Mouse (Mus musculus): ENCODE measurements around the gene Dnajc13. TPM values are rescaled to one million over a fixed set of nuclear protein-coding genes. Genes with fewer than 3 reads are reported as not detected.
A peak's percentile ranks its signal among the peaks of the same experiment; 100 is the strongest.

The Dnajc13 gene
- polyA plus RNA-seq, 1 experiment from 2014 or later = 10.6 TPM

GRCm38 (mm10) chr9:104148969-104149368 is 113.8 kb downstream of the Dnajc13 start:
- Histone ChIP-seq H3K9ac (replicated peaks; ENCODE audit: low read depth) (no peak overlapping the region), H3K4me1 (ENCODE audit: insufficient read depth, low read depth, low read length) (no peaks in the 10 kb centered on the region), H3K36me3 (ENCODE audit: insufficient read depth, low read length) (peaks cover 20% of the 10 kb centered on the region; the same call in 1 of the 2 replicates), H3K27me3 (replicated peaks; ENCODE audit: insufficient read depth, low read length) (no peaks in the 10 kb centered on the region), H3K4me2 (replicated peaks; ENCODE audit: low read depth, low read length) (no peak overlapping the region), H3K27ac (ENCODE audit: low read length) (no peak overlapping the region), H3K9me3 (ENCODE audit: low read length) (no peaks in the 10 kb centered on the region), H3K4me3 (ENCODE audit: low read depth, low read length) (no peak overlapping the region)
- no peak for DNase-seq (ENCODE audit: low spot score)
- TF ChIP-seq EP300 (IDR thresholded peaks at IDR 0.05) = no peak
- TF ChIP-seq CTCF (IDR thresholded peaks at IDR 0.05) = no peak
- ATAC-seq = no peak
- WGBS = 91% methylated on average over 7 of the region's 7 CpGs

GRCm38 (mm10) chr9:104146683-104147082 is 116.0 kb downstream of the Dnajc13 start:
- Histone ChIP-seq H3K4me3 (ENCODE audit: low read depth, low read length) (no peak overlapping the region), H3K36me3 (ENCODE audit: insufficient read depth, low read length) (peaks cover 6% of the 10 kb centered on the region; the same call in 1 of the 2 replicates), H3K4me1 (ENCODE audit: insufficient read depth, low read depth, low read length) (no peaks in the 10 kb centered on the region), H3K27me3 (replicated peaks; ENCODE audit: insufficient read depth, low read length) (no peaks in the 10 kb centered on the region), H3K27ac (ENCODE audit: low read length) (no peak overlapping the region), H3K4me2 (replicated peaks; ENCODE audit: low read depth, low read length) (no peak overlapping the region), H3K9ac (replicated peaks; ENCODE audit: low read depth) (no peak overlapping the region), H3K9me3 (ENCODE audit: low read length) (no peaks in the 10 kb centered on the region)
- ATAC-seq (no peak), DNase-seq (ENCODE audit: low spot score) (no peak)
- TF ChIP-seq CTCF (IDR thresholded peaks at IDR 0.05) (no peak), EP300 (IDR thresholded peaks at IDR 0.05) (no peak)
- 71% methylated on average over 7 of the region's 7 CpGs for WGBS

- Histone ChIP-seq H3K36me3 (ENCODE audit: insufficient read depth, low read length) (no peaks in the 10 kb centered on the region), H3K4me3 (ENCODE audit: low read depth, low read length) (no peak overlapping the region), H3K4me1 (ENCODE audit: insufficient read depth, low read depth, low read length) (no peaks in the 10 kb centered on the region), H3K9ac (replicated peaks; ENCODE audit: low read depth) (no peak overlapping the region), H3K9me3 (ENCODE audit: low read length) (no peaks in the 10 kb centered on the region), H3K4me2 (replicated peaks; ENCODE audit: low read depth, low read length) (no peak overlapping the region), H3K27ac (ENCODE audit: low read length) (no peak overlapping the region), H3K27me3 (replicated peaks; ENCODE audit: insufficient read depth, low read length) (no peaks in the 10 kb centered on the region)
- no peak for ATAC-seq
- no peak for DNase-seq (ENCODE audit: low spot score)
- no peak for TF ChIP-seq EP300 (IDR thresholded peaks at IDR 0.05)
- TF ChIP-seq CTCF (IDR thresholded peaks at IDR 0.05) = peak; percentile 64
- 79% methylated on average over 8 of the region's 8 CpGs for WGBS
Observed at GRCm38 (mm10) chr9:104144314-104144996, 118.3 kb downstream of the Dnajc13 start.

GRCm38 (mm10) chr9:104142805-104143204 is 119.9 kb downstream of the Dnajc13 start:
- Histone ChIP-seq H3K36me3 (ENCODE audit: insufficient read depth, low read length) (no peaks in the 10 kb centered on the region), H3K4me2 (replicated peaks; ENCODE audit: low read depth, low read length) (no peak overlapping the region), H3K4me3 (ENCODE audit: low read depth, low read length) (no peak overlapping the region), H3K9me3 (ENCODE audit: low read length) (no peaks in the 10 kb centered on the region), H3K9ac (replicated peaks; ENCODE audit: low read depth) (no peak overlapping the region), H3K27ac (ENCODE audit: low read length) (no peak overlapping the region), H3K27me3 (replicated peaks; ENCODE audit: insufficient read depth, low read length) (no peaks in the 10 kb centered on the region), H3K4me1 (ENCODE audit: insufficient read depth, low read depth, low read length) (no peaks in the 10 kb centered on the region)
- TF ChIP-seq CTCF (IDR thresholded peaks at IDR 0.05) (no peak), EP300 (IDR thresholded peaks at IDR 0.05) (no peak)
- ATAC-seq (no peak), DNase-seq (ENCODE audit: low spot score) (no peak)
- WGBS = 57% methylated on average over 14 of the region's 14 CpGs

- ATAC-seq = no peak
- no peaks in the 10 kb centered on the region for H3K9me3 ChIP-seq (ENCODE audit: low read length)
- no peaks in the 10 kb centered on the region for H3K4me1 ChIP-seq (ENCODE audit: insufficient read depth, low read depth, low read length)
- no peak overlapping the region for H3K4me3 ChIP-seq (ENCODE audit: low read depth, low read length)
- H3K27me3 ChIP-seq (replicated peaks; ENCODE audit: insufficient read depth, low read length) = no peaks in the 10 kb centered on the region
- TF ChIP-seq EP300 (IDR thresholded peaks at IDR 0.05) (no peak), CTCF (IDR thresholded peaks at IDR 0.05) (no peak)
- no peak overlapping the region for H3K4me2 ChIP-seq (replicated peaks; ENCODE audit: low read depth, low read length)
- no peak overlapping the region for H3K9ac ChIP-seq (replicated peaks; ENCODE audit: low read depth)
- WGBS = 82% methylated on average over 6 of the region's 6 CpGs
- H3K36me3 ChIP-seq (ENCODE audit: insufficient read depth, low read length) = no peaks in the 10 kb centered on the region
- no peak overlapping the region for H3K27ac ChIP-seq (ENCODE audit: low read length)
- no peak for DNase-seq (ENCODE audit: low spot score)
Observed at GRCm38 (mm10) chr9:104140351-104140750, 122.4 kb downstream of the Dnajc13 start.

GRCm38 (mm10) chr9:104130141-104130755 is 132.5 kb downstream of the Dnajc13 start:
- Histone ChIP-seq H3K4me2 (replicated peaks; ENCODE audit: low read depth, low read length) (no peak overlapping the region), H3K9me3 (ENCODE audit: low read length) (no peaks in the 10 kb centered on the region), H3K4me1 (ENCODE audit: insufficient read depth, low read depth, low read length) (no peaks in the 10 kb centered on the region), H3K27me3 (replicated peaks; ENCODE audit: insufficient read depth, low read length) (no peaks in the 10 kb centered on the region), H3K27ac (ENCODE audit: low read length) (no peak overlapping the region), H3K4me3 (ENCODE audit: low read depth, low read length) (no peak overlapping the region), H3K9ac (replicated peaks; ENCODE audit: low read depth) (no peak overlapping the region), H3K36me3 (ENCODE audit: insufficient read depth, low read length) (no peaks in the 10 kb centered on the region)
- TF ChIP-seq EP300 (IDR thresholded peaks at IDR 0.05) (no peak), CTCF (IDR thresholded peaks at IDR 0.05) (no peak)
- 70% methylated on average over 9 of the region's 9 CpGs for WGBS
- ATAC-seq = peak; percentile 23
- DNase-seq (ENCODE audit: low spot score) = peak; percentile 24

All from lung, postnatal 0 days (tissue).